Mouse (Mus musculus) MEL (cell line): ENCODE measurements around the gene Rnf167. TPM values are rescaled to one million over a fixed set of nuclear protein-coding genes. Genes with fewer than 3 reads are reported as not detected.

Experiments used
- DNase-seq: peaks from one replicate; pipeline ENCODE4 v3.0.0; 2011; ENCODE audit warnings: low read depth, low spot score
- H3K27ac ChIP-seq: 2 replicates; pipeline ENCODE4 v1.5.1; 2012; ENCODE audit warnings: low read depth, mild to moderate bottlenecking, control low read depth, low read length, moderate library complexity; ENCODE audit not compliant: control insufficient read depth
- H3K27me3 ChIP-seq, 2 experiments: fragments of 150-350 bp in 1 of 2; sonication (generic) in 1 of 2; 2 replicates each; pipeline ENCODE4 v1.6.1; 2012; ENCODE audit warnings: low read length in 2 of 2, mild to moderate bottlenecking in 2 of 2, improper control_type of control experiment in 1 of 2, moderate library complexity in 1 of 2; ENCODE audit not compliant: insufficient read depth in 2 of 2, control insufficient read depth in 1 of 2
- H3K36me3 ChIP-seq, 2 experiments: 2 replicates each; pipeline ENCODE4 v1.6.1; 2012 to 2014; ENCODE audit warnings: low read length in 2 of 2, improper control_type of control experiment in 1 of 2, inconsistent platforms in 1 of 2, mild to moderate bottlenecking in 1 of 2; ENCODE audit not compliant: insufficient read depth in 2 of 2, control insufficient read depth in 1 of 2
- H3K4me1 ChIP-seq, 2 experiments: fragments of 150-350 bp in 1 of 2; sonication (generic) in 1 of 2; 2 replicates each; pipeline ENCODE4 v1.6.1; 2012; ENCODE audit warnings: low read length in 2 of 2, improper control_type of control experiment in 1 of 2, mild to moderate bottlenecking in 1 of 2; ENCODE audit not compliant: insufficient read depth in 2 of 2, control insufficient read depth in 1 of 2
- H3K4me3 ChIP-seq, 2 experiments: fragments of 150-350 bp in 1 of 2; sonication (generic) in 1 of 2; 2 replicates each; pipeline ENCODE4 v1.5.1; 2012; ENCODE audit warnings: low read depth in 2 of 2, low read length in 2 of 2, mild to moderate bottlenecking in 2 of 2, moderate library complexity in 2 of 2, control low read depth in 1 of 2, improper control_type of control experiment in 1 of 2; ENCODE audit not compliant: control insufficient read depth in 1 of 2, insufficient read depth in 1 of 2
- H3K79me2 ChIP-seq: 2 replicates; pipeline ENCODE4 v1.6.1; 2012; ENCODE audit warnings: mild to moderate bottlenecking, low read length, moderate library complexity; ENCODE audit not compliant: control insufficient read depth, poor library complexity, insufficient read depth
- H3K9ac ChIP-seq: 2 replicates; pipeline ENCODE4 v1.6.1; 2012; ENCODE audit warnings: low read depth, mild to moderate bottlenecking, control low read depth, low read length, moderate library complexity; ENCODE audit not compliant: control insufficient read depth, poor library complexity, severe bottlenecking
- H3K9me3 ChIP-seq: fragments of 150-350 bp; sonication (generic); replicated peaks from 2 replicates; pipeline ENCODE4 v1.6.1; 2012; ENCODE audit warnings: mild to moderate bottlenecking, low read length, improper control_type of control experiment, moderate library complexity; ENCODE audit not compliant: insufficient read depth
- CHD1 ChIP-seq: IDR thresholded peaks from 2 replicates; pipeline ENCODE4 v1.6.1; 2012; ENCODE audit warnings: low read depth, mild to moderate bottlenecking, inconsistent platforms, low read length, improper control_type of control experiment
- CHD2 ChIP-seq: IDR thresholded peaks from 2 replicates; pipeline ENCODE4 v1.6.1; 2011; ENCODE audit warnings: low read length, improper control_type of control experiment
- E2F4 ChIP-seq: IDR thresholded peaks from 2 replicates; pipeline ENCODE4 v1.6.1; 2011; ENCODE audit warnings: low read depth, low read length, improper control_type of control experiment, borderline replicate concordance
- ELF1 ChIP-seq: IDR thresholded peaks from 2 replicates; pipeline ENCODE4 v1.6.1; 2014; ENCODE audit warnings: low read depth, mild to moderate bottlenecking, inconsistent platforms, low read length, improper control_type of control experiment, moderate library complexity
- EP300 ChIP-seq, 2 experiments: IDR thresholded peaks; 2 replicates each; pipeline ENCODE4 v1.6.1; 2011; ENCODE audit warnings: improper control_type of control experiment in 2 of 2, low read length in 2 of 2, low read depth in 1 of 2, mild to moderate bottlenecking in 1 of 2
- ETS1 ChIP-seq: IDR thresholded peaks from 2 replicates; pipeline ENCODE4 v1.6.1; 2012; ENCODE audit warnings: low read depth, mild to moderate bottlenecking, inconsistent platforms, low read length, improper control_type of control experiment, moderate library complexity
- GABPA ChIP-seq: IDR thresholded peaks from 2 replicates; pipeline ENCODE4 v1.6.1; 2012; ENCODE audit warnings: low read depth, mild to moderate bottlenecking, inconsistent platforms, low read length, improper control_type of control experiment, moderate library complexity
- GATA1 ChIP-seq: IDR thresholded peaks from 2 replicates; pipeline ENCODE4 v1.6.1; 2011; ENCODE audit warnings: low read depth, low read length, improper control_type of control experiment
- KAT2A ChIP-seq: conservative IDR thresholded peaks from 2 replicates; pipeline ENCODE4 v1.6.1; 2012; ENCODE audit warnings: low read depth, low read length, improper control_type of control experiment, inconsistent platforms
- MAX ChIP-seq: IDR thresholded peaks from 2 replicates; pipeline ENCODE4 v1.6.1; 2011; ENCODE audit warnings: low read length, improper control_type of control experiment
- MAZ ChIP-seq: IDR thresholded peaks from 2 replicates; pipeline ENCODE4 v1.6.1; 2012; ENCODE audit warnings: low read depth, mild to moderate bottlenecking, inconsistent platforms, low read length, improper control_type of control experiment
- MEF2A ChIP-seq: IDR thresholded peaks from 2 replicates; pipeline ENCODE4 v1.6.1; 2014; ENCODE audit warnings: low read depth, mild to moderate bottlenecking, inconsistent platforms, low read length, improper control_type of control experiment; ENCODE audit not compliant: poor library complexity, insufficient replicate concordance, severe bottlenecking; ENCODE audit errors: extremely low read depth
- MXI1 ChIP-seq: IDR thresholded peaks from 2 replicates; pipeline ENCODE4 v1.6.1; 2011; ENCODE audit warnings: mild to moderate bottlenecking, low read depth, low read length, improper control_type of control experiment
- MYC ChIP-seq: IDR thresholded peaks from 2 replicates; pipeline ENCODE4 v1.6.1; 2011; ENCODE audit warnings: low read depth, mild to moderate bottlenecking, low read length, improper control_type of control experiment, moderate library complexity
- NELFE ChIP-seq: IDR thresholded peaks from 2 replicates; pipeline ENCODE4 v1.6.1; 2011; ENCODE audit warnings: low read depth, low read length, improper control_type of control experiment
- NRF1 ChIP-seq: IDR thresholded peaks from 2 replicates; pipeline ENCODE4 v1.6.1; 2014; ENCODE audit warnings: low read depth, mild to moderate bottlenecking, inconsistent platforms, low read length, improper control_type of control experiment, moderate library complexity; ENCODE audit not compliant: poor library complexity, insufficient read depth, severe bottlenecking
- POLR2A ChIP-seq, 2 experiments: IDR thresholded peaks; 2 replicates each; pipeline ENCODE4 v1.6.1; 2011 to 2012; ENCODE audit warnings: low read length in 2 of 2, mild to moderate bottlenecking in 2 of 2, control low read depth in 1 of 2, improper control_type of control experiment in 1 of 2, low read depth in 1 of 2, moderate library complexity in 1 of 2; ENCODE audit not compliant: control insufficient read depth in 1 of 2, insufficient read depth in 1 of 2, poor library complexity in 1 of 2
- POLR2AphosphoS5 ChIP-seq: IDR thresholded peaks from 2 replicates; pipeline ENCODE4 v1.6.1; 2012; ENCODE audit warnings: low read depth, borderline replicate concordance, mild to moderate bottlenecking, inconsistent platforms, low read length, moderate library complexity, mixed read lengths
- RAD21 ChIP-seq: IDR thresholded peaks from 2 replicates; pipeline ENCODE4 v1.6.1; 2011; ENCODE audit warnings: mild to moderate bottlenecking, low read depth, low read length, improper control_type of control experiment
- RCOR1 ChIP-seq: IDR thresholded peaks from 2 replicates; pipeline ENCODE4 v1.6.1; 2012; ENCODE audit warnings: low read depth, mild to moderate bottlenecking, inconsistent platforms, low read length, improper control_type of control experiment
- SIN3A ChIP-seq: IDR thresholded peaks from 2 replicates; pipeline ENCODE4 v1.6.1; 2012; ENCODE audit warnings: low read length, improper control_type of control experiment, inconsistent platforms
- TAL1 ChIP-seq: IDR thresholded peaks from 2 replicates; pipeline ENCODE4 v1.6.1; 2012; ENCODE audit warnings: mild to moderate bottlenecking, inconsistent platforms, low read length, moderate library complexity, mixed read lengths
- TBP ChIP-seq: IDR thresholded peaks from 2 replicates; pipeline ENCODE4 v1.8.0; 2011; ENCODE audit warnings: low read depth, low read length, improper control_type of control experiment
- USF2 ChIP-seq, 2 experiments: IDR thresholded peaks; 2 replicates each; pipeline ENCODE4 v1.6.1; 2011 to 2012; ENCODE audit warnings: improper control_type of control experiment in 2 of 2, low read length in 2 of 2, borderline replicate concordance in 1 of 2, inconsistent platforms in 1 of 2, low read depth in 1 of 2, mild to moderate bottlenecking in 1 of 2; ENCODE audit not compliant: insufficient read depth in 1 of 2
- ZC3H11A ChIP-seq: IDR thresholded peaks from 2 replicates; pipeline ENCODE4 v1.6.1; 2012; ENCODE audit warnings: low read depth, mild to moderate bottlenecking, inconsistent platforms, low read length, improper control_type of control experiment
- ZKSCAN1 ChIP-seq: IDR thresholded peaks from 2 replicates; pipeline ENCODE4 v1.6.1; 2012; ENCODE audit warnings: low read depth, mild to moderate bottlenecking, inconsistent platforms, low read length, improper control_type of control experiment, moderate library complexity
- ZMIZ1 ChIP-seq: IDR thresholded peaks from 2 replicates; pipeline ENCODE4 v1.6.1; 2012; ENCODE audit warnings: low read depth, mild to moderate bottlenecking, inconsistent platforms, low read length, improper control_type of control experiment, moderate library complexity
- polyA plus RNA-seq, 2 experiments: library from polyadenylated mRNA; stranded (reverse) in 1 of 2; unstranded in 1 of 2; fragments of >175 nt in 1 of 2; fragments of >200 nt in 1 of 2; gene quantifications; 2 replicates each; pipeline versions ENCODE4 v1.2.1 to v1.2.4; 2012; ENCODE audit warnings: low replicate concordance in 2 of 2, low read depth in 1 of 2; ENCODE audit not compliant: insufficient read length in 2 of 2, insufficient read depth in 1 of 2, missing spikeins in 1 of 2
- total RNA-seq: library from RNA; depleted of rRNA; stranded (reverse); fragments of 300-350 nt; gene quantifications from 2 replicates; pipeline ENCODE4 v1.2.3, GENCODE M21; 2012

Gene Rnf167
- total and polyA plus RNA-seq, 3 experiments = 31.4 to 44.4 TPM; not detected in 1

DNA sequence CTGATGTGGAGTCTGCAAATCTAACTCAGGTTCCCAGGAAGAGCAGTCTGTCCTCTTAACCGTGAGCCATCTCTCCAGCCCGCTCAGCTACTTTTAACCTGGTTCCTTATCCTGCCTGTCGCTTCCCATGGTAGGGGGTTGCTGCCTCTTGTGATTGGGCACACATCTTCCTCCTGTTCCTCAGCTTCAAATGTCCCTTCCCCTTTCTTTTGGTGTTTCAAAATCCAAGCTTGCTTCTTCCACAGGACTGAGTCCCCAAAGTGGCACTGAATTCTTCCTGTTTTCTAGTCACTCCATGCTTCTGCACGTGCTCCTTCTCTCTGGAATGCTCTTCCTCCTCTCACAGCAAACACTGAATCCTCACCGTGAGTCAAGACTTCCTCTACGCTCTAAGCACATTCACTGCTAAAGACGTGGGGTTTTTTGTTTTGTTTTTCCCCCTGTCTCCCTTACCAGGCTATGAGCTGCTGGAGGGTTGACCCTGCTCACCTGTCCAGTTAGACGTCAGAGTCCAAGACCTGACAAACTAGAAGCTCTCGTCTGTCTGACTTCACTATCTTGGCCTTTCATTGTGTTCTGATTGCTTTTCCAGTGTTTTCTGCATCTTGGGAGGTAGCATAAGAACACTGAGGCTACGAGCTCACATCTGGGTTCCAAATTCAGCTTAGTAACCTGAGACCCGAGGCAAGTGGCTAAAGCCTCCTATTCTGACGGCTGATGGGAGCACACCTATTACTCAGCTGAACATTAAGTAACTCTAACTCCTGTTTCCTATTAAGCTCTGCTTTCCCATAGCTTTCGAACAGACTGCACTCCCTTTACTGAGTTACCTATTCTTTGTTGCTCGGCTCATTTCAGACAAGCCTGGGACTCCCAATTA lies 20.5 kb downstream of the Rnf167 start:
- Histone ChIP-seq H3K4me1 (peaks cover 2 to 24% of the 10 kb centered on the region in 2 experiments; a peak in 3 of 4 replicates), H3K9me3 (no peaks in the 10 kb centered on the region), H3K36me3 (peaks cover 1 to 11% of the 10 kb centered on the region in 2 experiments; a peak in 2 of 4 replicates), H3K9ac (peak overlapping the region; percentile 82), H3K27me3 (no peaks in the 10 kb centered on the region), H3K4me3 (peak overlapping the region; percentile 71 to 72), H3K27ac (peak overlapping the region; percentile 86), H3K79me2 (peaks cover 18% of the 10 kb centered on the region)
- DNase-seq = no peak
- no peak for TF ChIP-seq E2F4
- no peak for TF ChIP-seq GATA1
- no peak for TF ChIP-seq POLR2A (IDR thresholded peaks at IDR 0.05; ENCODE audit: control insufficient read depth in 1 of 2, insufficient read depth in 1 of 2, low read depth in 1 of 2, low read length in 2 of 2, poor library complexity in 1 of 2)
- no peak for TF ChIP-seq NRF1
- no peak for TF ChIP-seq EP300 (IDR thresholded peaks at IDR 0.05; ENCODE audit: low read depth in 1 of 2, low read length in 2 of 2)
- no peak for TF ChIP-seq SIN3A
- no peak for TF ChIP-seq USF2 (IDR thresholded peaks at IDR 0.05; ENCODE audit: borderline replicate concordance in 1 of 2, insufficient read depth in 1 of 2, low read depth in 1 of 2, low read length in 2 of 2)
- no peak for TF ChIP-seq CHD2
- TF ChIP-seq MEF2A = no peak
- TF ChIP-seq TBP = no peak
- TF ChIP-seq RCOR1 = no peak
- no peak for TF ChIP-seq KAT2A
- TF ChIP-seq TAL1 = no peak

- Histone ChIP-seq H3K36me3 (peaks cover 0 to 11% of the 10 kb centered on the region in 2 experiments; a peak in 2 of 4 replicates), H3K79me2 (peaks cover 18% of the 10 kb centered on the region), H3K9me3 (no peaks in the 10 kb centered on the region), H3K9ac (peak overlapping the region; percentile 82), H3K27ac (peak overlapping the region; percentile 86), H3K4me1 (peaks cover 2 to 24% of the 10 kb centered on the region in 2 experiments; a peak in 3 of 4 replicates), H3K27me3 (no peaks in the 10 kb centered on the region), H3K4me3 (peak overlapping the region; percentile 71 to 72)
- DNase-seq = no peak
- TF ChIP-seq GABPA = no peak
- peak; percentile 85 for TF ChIP-seq MXI1
- TF ChIP-seq SIN3A = peak; percentile 62; the same call in 1 of the 2 replicates
- TF ChIP-seq ZMIZ1 = peak; percentile 73
- peak; percentile 62; the same call in 1 of the 2 replicates for TF ChIP-seq NELFE
- no peak for TF ChIP-seq RCOR1
- no peak; the same call in 1 of the 2 replicates for TF ChIP-seq E2F4
- no peak for TF ChIP-seq ETS1
- TF ChIP-seq KAT2A = no peak
- peak; percentile 54; the same call in 1 of the 2 replicates for TF ChIP-seq MAX
- peak; percentile 48 to 74 for TF ChIP-seq POLR2A (IDR thresholded peaks at IDR 0.05; ENCODE audit: control insufficient read depth in 1 of 2, insufficient read depth in 1 of 2, low read depth in 1 of 2, low read length in 2 of 2, poor library complexity in 1 of 2)
- no peak for TF ChIP-seq EP300 (IDR thresholded peaks at IDR 0.05; ENCODE audit: low read depth in 1 of 2, low read length in 2 of 2)
- no peak for TF ChIP-seq MAZ
- TF ChIP-seq GATA1 = no peak
- no peak for TF ChIP-seq CHD2
- no peak; the same call in 1 of the 2 replicates for TF ChIP-seq CHD1
- TF ChIP-seq ZKSCAN1 = no peak
- no peak for TF ChIP-seq POLR2AphosphoS5
- no peak for TF ChIP-seq RAD21
- TF ChIP-seq USF2 (IDR thresholded peaks at IDR 0.05; ENCODE audit: borderline replicate concordance in 1 of 2, insufficient read depth in 1 of 2, low read depth in 1 of 2, low read length in 2 of 2) = no peak
- peak; percentile 48; the same call in 1 of the 2 replicates for TF ChIP-seq MYC
- no peak for TF ChIP-seq ZC3H11A
- TF ChIP-seq ELF1 = no peak
Measured at GRCm38 (mm10) chr11:70668335-70668770, 21.3 kb downstream of the Rnf167 start.
